Mouse (Mus musculus) CH12.LX (cell line): ENCODE measurements at regions not wholly inside any gene's neighbourhood (a gene's known extent, or its start where the extent isn't known, plus 50 kb on each side); places are given as distances from the start of the nearest gene placed in this dataset.

Experiments
- CHD1 ChIP-seq: IDR thresholded peaks from 2 replicates; pipeline ENCODE4 v1.6.1; 2012; ENCODE audit warnings: low read depth, low read length, improper control_type of control experiment, inconsistent platforms
- CTCF ChIP-seq, 2 experiments: IDR thresholded peaks in 1 of 2; conservative IDR thresholded peaks in 1 of 2; 2 replicates each; pipeline ENCODE4 v1.5.1; 2011 to 2012; ENCODE audit warnings: low read depth in 2 of 2, low read length in 2 of 2, improper control_type of control experiment in 1 of 2, inconsistent platforms in 1 of 2, mild to moderate bottlenecking in 1 of 2, moderate library complexity in 1 of 2
- E2F4 ChIP-seq: IDR thresholded peaks from 2 replicates; pipeline ENCODE4 v1.6.1; 2011; ENCODE audit warnings: low read depth, low read length, improper control_type of control experiment; ENCODE audit not compliant: insufficient replicate concordance
- ELF1 ChIP-seq: IDR thresholded peaks from 2 replicates; pipeline ENCODE4 v1.6.1; 2014; ENCODE audit warnings: low read depth, mild to moderate bottlenecking, inconsistent platforms, low read length, improper control_type of control experiment
- JUND ChIP-seq: conservative IDR thresholded peaks from 2 replicates; pipeline ENCODE4 v1.6.1; 2011; ENCODE audit warnings: low read depth, low read length, improper control_type of control experiment
- KAT2A ChIP-seq: IDR thresholded peaks from 2 replicates; pipeline ENCODE4 v1.6.1; 2012; ENCODE audit warnings: low read length, improper control_type of control experiment, inconsistent platforms; ENCODE audit not compliant: insufficient replicate concordance
- MAX ChIP-seq: IDR thresholded peaks from 2 replicates; pipeline ENCODE4 v1.6.1; 2011; ENCODE audit warnings: low read length, improper control_type of control experiment
- MYC ChIP-seq: IDR thresholded peaks from 2 replicates; pipeline ENCODE4 v1.6.1; 2011; ENCODE audit warnings: low read depth, mild to moderate bottlenecking, improper control_type of control experiment, low read length
- POLR2A ChIP-seq: IDR thresholded peaks from 2 replicates; pipeline ENCODE4 v1.6.1; 2011; ENCODE audit warnings: low read depth, mild to moderate bottlenecking, improper control_type of control experiment, low read length
- TCF12 ChIP-seq: IDR thresholded peaks from 2 replicates; pipeline ENCODE4 v1.6.1; 2014; ENCODE audit warnings: low read depth, mild to moderate bottlenecking, inconsistent platforms, low read length, improper control_type of control experiment
- USF1 ChIP-seq: IDR thresholded peaks from 2 replicates; pipeline ENCODE4 v1.6.1; 2014; ENCODE audit warnings: low read depth, mild to moderate bottlenecking, inconsistent platforms, low read length, improper control_type of control experiment
- USF2 ChIP-seq: conservative IDR thresholded peaks from 2 replicates; pipeline ENCODE4 v1.6.1; 2011; ENCODE audit warnings: low read depth, low read length, improper control_type of control experiment

DNA sequence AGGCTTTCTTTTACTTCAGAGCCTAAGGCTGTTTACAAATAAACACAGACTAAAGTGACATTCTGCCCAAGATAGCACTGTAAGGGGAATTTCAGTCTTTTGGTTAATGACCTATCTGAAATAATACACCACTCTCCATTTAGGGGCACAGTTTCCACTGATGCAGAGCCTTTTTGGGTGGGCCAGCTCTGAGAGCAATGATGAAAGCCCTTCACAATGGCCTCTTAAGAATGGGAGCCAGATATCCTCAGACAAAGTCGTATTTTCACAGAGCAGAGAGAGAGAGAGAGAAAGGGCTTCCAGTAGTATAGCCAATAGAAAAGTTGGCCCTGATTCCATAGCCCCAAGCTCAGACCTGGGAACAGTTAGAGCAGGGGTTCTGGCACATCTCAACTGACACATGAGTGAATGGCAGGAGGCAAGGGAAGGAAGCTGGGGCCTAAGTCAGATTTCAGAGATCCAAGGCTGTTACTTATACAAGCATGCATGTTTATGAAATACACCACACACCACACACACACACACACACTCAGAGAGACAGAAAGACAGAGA is 77.1 kb upstream of the Dlx6 start:
- TF ChIP-seq CTCF (conservative IDR thresholded peaks at IDR 0.05 in 1 of 2, IDR thresholded peaks at IDR 0.05 in 1 of 2; ENCODE audit: low read depth in 2 of 2, low read length in 2 of 2) (no peak), MYC (no peak), POLR2A (no peak), USF2 (no peak), E2F4 (no peak), KAT2A (no peak), CHD1 (no peak), USF1 (no peak), ELF1 (no peak), MAX (no peak), JUND (no peak), TCF12 (no peak)
